Mouse (Mus musculus) MEL (cell line): ENCODE measurements around the gene Tmem130.

Experiments
- CTCF ChIP-seq, 3 experiments: IDR thresholded peaks in 2 of 3; conservative IDR thresholded peaks in 1 of 3; 2 replicates each; pipeline ENCODE4 v1.5.1; 2011 to 2012; ENCODE audit warnings: low read length in 3 of 3, low read depth in 2 of 3, mild to moderate bottlenecking in 2 of 3, improper control_type of control experiment in 1 of 3, inconsistent platforms in 1 of 3, mixed read lengths in 1 of 3, moderate library complexity in 1 of 3; ENCODE audit not compliant: control insufficient read depth in 1 of 3, insufficient read depth in 1 of 3, poor library complexity in 1 of 3, severe bottlenecking in 1 of 3
- EP300 ChIP-seq, 2 experiments: IDR thresholded peaks; 2 replicates each; pipeline ENCODE4 v1.6.1; 2011; ENCODE audit warnings: improper control_type of control experiment in 2 of 2, low read length in 2 of 2, low read depth in 1 of 2, mild to moderate bottlenecking in 1 of 2

GRCm38 (mm10) chr5:144766026-144766425, 4.4 kb upstream of the Tmem130 start:
- TF ChIP-seq CTCF (IDR thresholded peaks at IDR 0.05 in 2 of 3, conservative IDR thresholded peaks at IDR 0.05 in 1 of 3; ENCODE audit: control insufficient read depth in 1 of 3, insufficient read depth in 1 of 3, low read depth in 2 of 3, low read length in 3 of 3, poor library complexity in 1 of 3, severe bottlenecking in 1 of 3) (no peak), EP300 (IDR thresholded peaks at IDR 0.05; ENCODE audit: low read depth in 1 of 2, low read length in 2 of 2) (no peak)
